Mouse (Mus musculus): Measurements from ENCODE around the gene Hexim1.

The Hexim1 gene

DNA sequence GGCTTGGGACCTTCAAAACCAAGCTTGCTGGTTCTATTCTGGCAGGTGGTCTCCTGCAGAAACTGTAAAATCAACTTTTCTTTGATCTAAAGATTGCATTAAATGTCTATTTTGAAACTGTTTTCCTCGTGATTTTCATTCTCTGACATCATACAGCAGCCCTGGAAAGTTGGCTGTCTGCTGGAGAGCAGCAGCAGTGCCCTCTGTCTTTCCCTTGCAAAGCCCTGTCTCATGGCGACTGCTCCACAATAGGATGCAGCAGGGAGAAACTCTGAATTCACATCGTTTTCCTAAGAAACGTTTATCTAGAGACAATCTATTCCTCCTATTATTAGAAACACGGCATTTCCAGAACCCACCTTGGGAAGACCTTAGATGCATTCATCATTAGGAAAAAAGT is 3.6 kb downstream of the Hexim1 start:
- DNase-seq, result no peak

GRCm38 (mm10) chr11:103120315-103120714 is 4.3 kb downstream of the Hexim1 start:
- DNase-seq, result no peak

DNA sequence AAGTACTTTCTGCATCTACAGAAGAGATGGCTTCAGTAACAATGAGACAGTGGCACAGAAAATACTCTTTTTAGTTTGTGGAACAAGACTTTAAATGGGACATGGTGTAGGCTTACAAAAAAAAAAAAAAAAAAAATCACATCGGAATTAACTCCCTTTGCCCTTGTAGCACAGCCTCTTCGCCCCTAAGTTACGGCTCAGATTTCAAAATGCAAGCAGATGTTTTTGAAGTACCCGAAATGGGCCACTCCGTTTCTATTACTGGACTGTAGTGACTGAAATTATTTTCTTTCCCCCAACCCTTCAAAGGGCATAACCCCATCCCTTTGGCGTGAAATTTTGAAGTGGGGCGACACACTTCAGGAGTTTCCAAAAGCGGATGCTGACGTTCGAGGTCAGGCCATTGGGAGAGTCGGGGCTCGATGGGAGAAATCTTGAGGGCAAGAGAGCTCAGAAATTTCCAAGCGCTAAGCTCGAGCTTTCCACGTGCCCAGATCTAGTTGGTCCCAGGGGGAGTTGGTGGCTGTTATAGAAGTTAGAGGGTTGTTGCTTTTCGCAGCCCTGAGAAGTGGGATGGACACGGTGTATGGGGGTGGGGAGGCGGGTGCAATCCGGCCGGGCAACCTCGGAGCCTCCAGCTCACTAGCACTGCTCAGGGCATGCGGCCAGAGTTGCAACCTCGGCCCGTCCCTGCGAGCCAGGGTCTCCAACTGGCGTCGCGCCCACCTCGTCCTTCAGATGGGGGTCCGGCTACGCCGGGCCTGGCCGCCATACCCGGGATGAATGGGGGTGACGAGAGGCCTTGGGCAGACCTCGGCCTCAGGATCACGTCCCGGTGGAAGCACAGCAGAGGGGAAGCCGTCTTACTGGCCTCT is 15.9 kb downstream of the Hexim1 start, which contains the start of gene Hexim2:
Hexim2 (plus strand) TSS at position 729 of the 875 bp plus-strand sequence.
- no peak for DNase-seq

DNA sequence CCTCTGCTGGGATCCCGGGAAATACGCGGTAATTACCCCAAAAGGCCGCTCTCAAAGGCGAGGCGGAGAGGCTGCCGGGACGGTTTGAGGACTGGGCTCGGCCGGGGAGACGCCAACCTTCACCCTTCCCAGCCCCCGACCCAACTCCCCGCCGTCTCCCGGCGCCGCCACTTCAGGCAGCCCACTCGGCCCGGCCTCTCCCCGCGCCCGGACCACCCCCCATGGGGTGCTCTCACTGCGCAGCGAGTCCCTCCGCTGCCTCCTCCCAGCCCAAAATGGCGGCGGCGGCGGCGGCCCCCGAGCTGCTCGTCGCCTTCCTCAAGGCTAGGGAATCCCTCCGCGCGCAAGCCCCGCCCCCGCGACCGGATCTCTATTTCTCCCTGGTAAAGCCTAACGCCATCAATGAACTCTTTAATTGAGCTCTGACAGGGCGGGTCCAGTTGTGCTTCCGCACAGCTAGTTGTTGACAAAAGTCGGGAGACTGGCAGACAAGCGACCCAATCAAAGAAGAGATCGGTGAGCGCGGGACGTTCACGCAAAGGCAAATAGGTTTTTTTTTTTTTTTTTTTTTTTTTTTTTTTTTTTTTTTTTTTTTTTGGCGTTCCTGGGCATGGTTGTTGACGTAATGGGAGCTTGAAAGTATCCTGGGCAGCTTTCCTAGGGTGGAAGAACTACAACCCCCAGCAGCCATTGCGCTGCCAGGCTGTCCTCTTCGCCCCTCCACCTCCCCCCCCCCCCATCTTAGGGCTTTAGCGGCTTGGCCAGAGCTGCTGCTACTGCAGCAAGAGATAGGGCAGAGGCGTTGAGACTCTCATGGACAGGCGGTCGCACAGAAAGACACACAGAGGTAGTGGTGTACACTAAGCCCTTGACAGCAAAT is 16.8 kb downstream of the Hexim1 start:
- DNase-seq, result peak; percentile 100

DNA sequence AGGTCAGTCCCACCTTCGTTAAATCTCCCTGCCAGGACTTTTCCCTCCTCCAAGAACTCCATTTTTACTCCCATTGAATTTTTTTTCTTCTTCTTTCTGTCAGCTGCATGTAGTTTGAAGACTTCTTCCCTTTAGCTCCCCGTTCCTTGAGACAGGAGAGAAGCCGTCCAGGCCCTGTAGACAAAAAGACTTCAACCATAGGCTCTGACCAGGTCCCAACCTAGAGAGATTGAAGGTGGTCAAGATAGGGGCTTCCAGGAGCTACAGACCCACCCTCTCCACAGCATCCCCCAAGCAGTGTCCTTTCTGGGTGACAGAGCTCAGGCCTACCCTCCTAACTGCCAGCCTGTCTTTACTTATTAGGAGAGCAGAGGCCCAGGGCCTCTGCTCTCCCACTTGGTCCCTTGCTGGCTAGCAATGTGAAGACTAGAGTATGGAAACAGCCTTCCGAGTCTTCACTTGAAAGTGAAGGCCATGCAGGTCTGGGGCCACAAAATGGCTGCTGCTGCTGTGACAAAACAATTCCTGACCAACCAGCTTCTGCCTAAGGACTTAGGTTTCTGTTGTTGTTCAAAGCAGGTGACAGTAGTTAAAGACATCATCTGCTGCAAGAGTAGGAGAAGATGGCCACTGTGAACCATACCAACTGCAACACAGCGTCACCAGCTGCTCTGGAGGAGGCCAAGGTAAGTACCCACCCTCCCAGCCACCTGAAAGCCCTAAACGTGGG is 17.6 kb downstream of the Hexim1 start:
- peak; percentile 40 for DNase-seq

GRCm38 (mm10) chr11:103134221-103134620 is 18.2 kb downstream of the Hexim1 start:
- DNase-seq, result no peak

- DNase-seq, result no peak
Measured at GRCm38 (mm10) chr11:103136039-103136577, 20.1 kb downstream of the Hexim1 start.

DNA sequence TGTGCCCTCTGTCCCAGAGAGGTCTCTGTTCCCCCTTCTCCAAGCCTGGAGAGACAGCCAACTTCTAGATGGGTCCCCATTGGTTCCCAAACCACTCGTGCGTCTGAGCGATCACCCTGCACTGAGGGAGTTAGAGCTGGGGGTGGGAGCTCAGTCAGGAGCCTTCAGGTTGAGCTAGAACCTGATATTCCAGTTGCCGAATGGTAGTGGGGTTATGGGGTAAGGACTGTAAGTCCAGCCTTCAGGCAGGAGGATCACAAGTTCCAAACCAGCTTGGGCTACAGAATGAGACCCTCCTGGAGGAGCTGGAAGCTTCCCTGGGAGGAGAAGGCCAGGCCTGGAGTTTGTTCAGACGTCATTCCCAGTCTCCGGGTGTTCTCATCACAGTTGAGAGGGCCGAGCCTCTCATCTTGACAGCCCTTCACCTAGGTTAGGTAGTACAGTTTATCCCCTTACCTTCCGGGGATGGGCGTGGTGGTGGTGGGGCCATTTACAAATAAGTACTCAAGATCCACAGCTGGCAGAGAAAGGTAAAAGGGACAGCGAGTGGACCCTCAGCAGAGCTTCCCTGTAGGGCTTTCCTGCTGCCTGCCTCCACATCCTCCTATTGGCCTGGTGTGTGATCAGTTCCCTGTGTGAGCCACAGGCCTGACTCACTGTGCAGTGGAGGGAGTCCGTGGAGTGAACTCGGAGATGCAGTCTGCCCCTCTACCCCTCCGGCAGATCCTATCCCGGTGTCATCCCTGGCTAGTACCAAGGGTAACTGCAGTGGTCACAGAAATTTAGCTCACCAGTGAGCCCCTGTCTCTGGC is 24.1 kb downstream of the Hexim1 start:
- DNase-seq, result no peak

DNA sequence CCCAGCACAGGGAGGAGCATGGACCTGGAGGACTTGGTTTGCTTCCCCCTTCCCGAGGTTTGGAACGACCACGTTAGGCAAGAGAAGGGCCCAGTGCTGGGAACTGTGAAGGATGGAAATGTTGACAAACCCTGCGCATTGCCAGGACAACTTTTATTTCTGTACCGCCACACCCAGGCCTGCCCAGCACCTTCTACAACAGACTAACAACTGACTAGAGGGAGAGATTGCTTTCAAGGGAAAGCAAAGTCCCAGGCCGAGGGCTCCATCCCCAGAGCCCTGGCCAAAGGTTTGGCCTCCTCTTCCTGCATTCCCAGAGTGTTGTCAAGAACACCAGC is 24.7 kb downstream of the Hexim1 start:
- no peak for DNase-seq

DNA sequence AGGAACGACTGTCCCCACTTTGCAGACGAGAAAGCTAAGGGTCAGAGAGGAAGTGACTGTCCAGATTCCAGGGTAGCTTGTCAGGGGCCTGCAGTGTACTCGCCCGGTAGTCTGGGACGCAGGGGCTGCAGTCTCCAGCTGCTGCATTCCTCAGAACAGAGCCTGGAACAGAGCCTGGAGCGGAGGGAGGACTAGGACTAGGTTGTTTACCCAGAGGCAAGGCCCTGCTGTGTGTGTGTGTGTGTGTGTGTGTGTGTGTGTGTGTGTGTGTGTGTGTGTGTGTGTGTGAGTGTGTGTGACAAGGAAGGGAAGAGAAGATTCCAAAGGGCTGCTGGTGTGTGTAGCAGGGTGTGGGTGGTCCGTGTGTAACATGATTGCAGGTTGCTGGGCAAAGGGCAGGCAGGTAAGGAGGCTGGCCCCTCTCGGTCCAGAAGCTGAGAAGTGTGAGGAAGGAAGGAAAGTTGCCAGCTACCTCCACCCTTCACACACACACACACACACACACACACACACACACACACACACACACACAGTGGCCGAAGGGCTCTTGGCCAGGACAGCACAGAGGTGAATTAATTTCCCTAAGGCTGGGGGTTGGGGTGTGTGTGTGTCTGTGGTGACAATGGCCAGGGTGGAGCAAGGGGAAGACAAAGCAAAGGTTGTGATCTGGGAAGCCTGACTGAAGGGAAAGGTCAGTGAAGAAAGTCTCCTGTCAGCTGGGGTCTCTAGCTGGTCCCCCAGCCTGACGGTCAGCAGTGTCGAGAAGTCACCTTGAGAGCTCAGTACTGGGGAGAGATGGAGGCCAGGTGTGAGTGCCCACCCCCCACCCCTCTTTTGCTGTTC is 25.3 kb downstream of the Hexim1 start:
- peak; percentile 26 for DNase-seq

DNA sequence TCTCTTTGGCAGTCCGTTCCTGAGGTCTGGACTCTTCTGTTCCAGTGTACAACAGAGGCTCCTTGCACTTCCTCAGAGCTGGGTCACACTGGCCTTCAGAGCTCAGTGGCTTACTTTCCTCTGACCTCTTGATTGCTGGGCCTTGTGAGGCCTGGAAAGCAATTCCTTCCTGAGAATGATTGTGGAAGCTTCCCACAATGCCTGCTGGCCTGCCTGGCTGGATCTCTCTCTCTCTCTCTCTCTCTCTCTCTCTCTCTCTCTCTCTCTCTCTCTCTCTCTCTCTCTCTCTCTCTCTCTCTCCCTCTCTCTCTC is 25.9 kb downstream of the Hexim1 start:
- DNase-seq, result no peak

- DNase-seq, result peak; percentile 94
Measured at GRCm38 (mm10) chr11:103142441-103143182, 26.6 kb downstream of the Hexim1 start.

DNA sequence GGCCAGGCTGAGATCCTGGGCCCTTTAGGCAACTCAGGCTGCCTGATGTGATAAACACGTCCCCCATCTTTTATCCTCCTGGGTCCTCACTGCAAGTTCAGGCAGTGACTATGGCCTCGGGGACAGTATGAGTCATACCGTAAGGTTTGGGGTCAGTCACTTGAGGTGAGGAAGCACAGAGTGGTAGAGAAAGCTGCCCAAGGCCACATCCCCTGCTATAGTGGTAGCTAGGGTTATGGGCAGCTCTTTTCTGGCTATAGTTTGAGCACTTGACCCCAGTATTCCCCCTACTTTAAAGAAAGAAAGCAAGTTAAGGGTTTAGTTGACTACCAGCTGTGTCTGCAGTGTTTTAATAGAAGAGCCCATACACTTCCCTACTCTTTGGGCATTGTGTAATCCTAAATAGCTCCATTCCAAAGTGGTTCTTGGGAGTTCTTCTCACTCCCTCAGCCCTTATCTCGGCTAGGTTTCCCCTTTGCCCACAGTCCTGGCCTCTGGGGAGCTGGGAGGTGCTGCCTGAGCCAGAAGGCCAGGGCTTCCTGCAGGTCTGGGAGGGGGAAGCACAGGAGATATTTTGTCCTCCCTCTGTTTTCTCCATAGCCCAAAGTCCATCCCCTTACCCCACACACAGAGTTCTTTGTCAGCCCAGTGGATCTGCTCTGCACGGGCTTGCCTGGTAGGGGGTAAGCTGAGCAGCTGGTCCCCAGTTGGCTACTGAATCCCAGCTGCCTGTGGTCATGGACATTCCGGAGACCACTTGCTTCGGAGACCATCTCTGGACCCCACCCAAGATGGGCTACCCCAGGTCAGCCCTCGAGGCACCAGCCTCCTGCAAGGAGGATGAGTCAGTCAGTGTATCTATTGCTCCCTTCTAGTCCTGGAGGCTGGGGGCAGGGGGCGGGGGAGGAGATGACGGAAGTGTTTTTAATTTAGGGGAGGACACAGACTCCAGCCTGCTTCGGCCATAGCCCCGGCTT is 28.6 kb downstream of the Hexim1 start:
- peak; percentile 66 for DNase-seq

DNA sequence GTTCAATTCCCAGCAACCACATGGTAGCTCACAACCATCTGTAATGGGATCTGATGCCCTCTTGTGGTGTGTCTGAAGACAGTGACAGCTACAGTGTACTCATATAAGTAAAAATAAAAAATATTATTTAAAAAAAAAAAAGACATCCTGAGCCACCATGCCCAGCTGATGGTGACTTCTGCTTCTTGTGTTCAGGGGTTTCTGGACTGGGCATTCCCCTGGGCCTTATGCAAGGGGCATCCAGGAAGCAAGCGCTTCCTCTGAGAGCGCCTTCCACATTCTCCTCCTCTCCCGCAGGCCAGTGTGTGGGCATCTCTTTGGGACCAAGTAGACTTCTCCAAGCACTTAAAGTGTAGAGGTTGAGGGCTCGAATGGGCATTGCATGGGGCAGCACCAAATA is 30.4 kb downstream of the Hexim1 start:
- no peak for DNase-seq

GRCm38 (mm10) chr11:103147766-103148165 is 31.7 kb downstream of the Hexim1 start:
- no peak for DNase-seq

- DNase-seq, result no peak
Measured at GRCm38 (mm10) chr11:103149771-103150170, 33.7 kb downstream of the Hexim1 start.

DNA sequence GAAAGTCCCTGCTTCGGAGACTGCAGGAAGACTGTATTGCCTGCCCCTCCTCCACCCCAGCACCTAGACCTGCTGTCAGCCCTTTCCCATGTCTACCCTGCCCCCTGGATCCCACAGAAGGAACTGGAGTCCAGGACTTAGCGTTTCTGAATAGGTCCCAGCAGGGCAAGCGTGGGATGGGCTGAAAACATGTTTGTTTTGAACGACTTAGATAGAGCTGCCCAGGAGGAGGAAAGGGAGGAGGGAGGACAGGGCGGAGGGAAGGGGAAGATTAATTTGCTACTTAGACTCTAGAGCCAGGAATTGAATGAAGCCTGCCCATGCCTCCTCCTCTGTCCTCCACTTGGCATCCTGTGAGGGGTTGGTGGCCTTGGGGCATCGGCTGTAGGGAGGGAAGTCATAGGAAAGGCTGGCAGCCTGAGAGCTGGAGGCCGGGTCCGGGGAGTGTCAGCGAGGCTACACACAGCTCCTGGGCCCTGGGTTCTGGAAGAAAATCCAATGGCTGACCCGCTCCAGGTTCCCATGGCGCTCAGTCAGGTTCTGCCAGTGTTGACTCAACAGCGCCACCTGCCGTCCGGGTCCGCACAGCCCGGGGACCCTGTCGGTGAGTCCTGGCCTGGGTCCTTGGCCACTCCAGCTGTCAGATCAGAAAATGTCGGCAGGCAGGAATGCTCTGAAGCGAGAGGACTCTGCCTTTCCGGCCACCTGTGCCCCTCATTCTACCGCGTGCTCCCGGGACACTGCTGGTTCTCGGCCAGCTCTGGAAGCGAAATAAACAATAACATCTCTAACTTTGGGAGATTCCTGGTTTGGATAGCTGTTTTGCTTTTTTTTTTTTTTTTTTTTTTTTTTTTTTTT is 42.8 kb downstream of the Hexim1 start:
- peak; percentile 94 for DNase-seq

- DNase-seq, result no peak
Measured at GRCm38 (mm10) chr11:103160738-103161137, 44.7 kb downstream of the Hexim1 start.

Measured in retina, postnatal 1 day (tissue).